Mouse (Mus musculus): Measurements from ENCODE around the gene Anks1.

The Anks1 gene

GRCm38 (mm10) chr17:27908888-27909621 lies at the start of gene Anks1:
TSS of gene Anks1 (plus strand) at chr17:27909306.
- DNase-seq (ENCODE audit: low spot score) = peak; percentile 86

- DNase-seq (ENCODE audit: low spot score) = no peak
These were observed 43.6 kb upstream of the Anks1 start for GRCm38 (mm10) chr17:27865461-27865860.

GRCm38 (mm10) chr17:27866737-27867136 lies 42.4 kb upstream of the Anks1 start:
- DNase-seq (ENCODE audit: low spot score) = no peak

- no peak for DNase-seq (ENCODE audit: low spot score)
These were observed 37.3 kb upstream of the Anks1 start for GRCm38 (mm10) chr17:27871851-27872250.

GRCm38 (mm10) chr17:27873583-27873982 lies 35.5 kb upstream of the Anks1 start:
- no peak for DNase-seq (ENCODE audit: low spot score)

GRCm38 (mm10) chr17:27874510-27874909 lies 34.6 kb upstream of the Anks1 start:
- no peak for DNase-seq (ENCODE audit: low spot score)

- DNase-seq (ENCODE audit: low spot score) = no peak
These were observed 27.6 kb upstream of the Anks1 start for GRCm38 (mm10) chr17:27881518-27881917.

- no peak for DNase-seq (ENCODE audit: low spot score)
These were observed 26.0 kb upstream of the Anks1 start for GRCm38 (mm10) chr17:27883129-27883528.

GRCm38 (mm10) chr17:27883994-27884393 lies 25.1 kb upstream of the Anks1 start:
- no peak for DNase-seq (ENCODE audit: low spot score)

- DNase-seq (ENCODE audit: low spot score) = no peak
These were observed 22.5 kb upstream of the Anks1 start for GRCm38 (mm10) chr17:27886499-27887210.

- peak; percentile 85 for DNase-seq (ENCODE audit: low spot score)
These were observed 1.4 kb upstream of the Anks1 start for GRCm38 (mm10) chr17:27907512-27908205.

GRCm38 (mm10) chr17:27908206-27908887 lies 759 bp upstream of the Anks1 start:
- peak; percentile 69 for DNase-seq (ENCODE audit: low spot score)

- peak; percentile 72 for DNase-seq (ENCODE audit: low spot score)
These were observed 755 bp downstream of the Anks1 start, which contains the start of gene Taf11 for GRCm38 (mm10) chr17:27909622-27910500. TSS of gene Taf11 (minus strand) at chr17:27909844.

- no peak for DNase-seq (ENCODE audit: low spot score)
These were observed 2.3 kb downstream of the Anks1 start for GRCm38 (mm10) chr17:27911371-27911770.

- DNase-seq (ENCODE audit: low spot score) = no peak
These were observed 5.6 kb downstream of the Anks1 start for GRCm38 (mm10) chr17:27914742-27915141.

GRCm38 (mm10) chr17:27916366-27916765 lies 7.3 kb downstream of the Anks1 start:
- DNase-seq (ENCODE audit: low spot score) = no peak

GRCm38 (mm10) chr17:27920676-27921075 lies 11.6 kb downstream of the Anks1 start:
- DNase-seq (ENCODE audit: low spot score) = no peak

GRCm38 (mm10) chr17:27922174-27922712 lies 13.1 kb downstream of the Anks1 start:
- DNase-seq (ENCODE audit: low spot score) = no peak

- DNase-seq (ENCODE audit: low spot score) = no peak
These were observed 15.9 kb downstream of the Anks1 start for GRCm38 (mm10) chr17:27925054-27925453.

- DNase-seq (ENCODE audit: low spot score) = no peak
These were observed 16.4 kb downstream of the Anks1 start for GRCm38 (mm10) chr17:27925504-27925903.

- DNase-seq (ENCODE audit: low spot score) = no peak
These were observed 21.2 kb downstream of the Anks1 start for GRCm38 (mm10) chr17:27930291-27930690.
